Mouse (Mus musculus) embryonic facial prominence, embryonic 11.5 days (tissue): ENCODE measurements around the gene Olfr155. TPM values are rescaled to one million over a fixed set of nuclear protein-coding genes. Genes with fewer than 3 reads are reported as not detected.

ENCODE experiments used
- ATAC-seq: fragments of 200-750 bp; cut with Nextera tagmentation; replicated peaks from 2 replicates; pipeline ENCODE4 v1.8.0; 2017; ENCODE audit warnings: low read depth; ENCODE audit not compliant: insufficient number of reproducible peaks, low FRiP score, low TSS enrichment
- DNase-seq: peaks from one replicate; pipeline ENCODE4 v3.0.0-alpha.2; 2015; ENCODE audit warnings: low spot score
- H3K27ac ChIP-seq: fragments of 300-500 bp; sonication (generic); replicated peaks from 2 replicates; pipeline ENCODE4 v1.5.1; 2014; ENCODE audit warnings: mild to moderate bottlenecking, low read depth, low read length, control low read depth
- H3K27me3 ChIP-seq: fragments of 300-500 bp; sonication (generic); 2 replicates; pipeline ENCODE4 v1.6.1; 2014; ENCODE audit warnings: mild to moderate bottlenecking, low read length, moderate library complexity, mixed read lengths; ENCODE audit not compliant: control insufficient read depth, insufficient read depth
- H3K36me3 ChIP-seq: fragments of 300-500 bp; sonication (generic); replicated peaks from 2 replicates; pipeline ENCODE4 v1.6.1; 2014; ENCODE audit warnings: low read depth, mild to moderate bottlenecking, low read length, moderate library complexity, mixed read lengths; ENCODE audit not compliant: control insufficient read depth, insufficient read depth
- H3K4me1 ChIP-seq: fragments of 300-500 bp; sonication (generic); 2 replicates; pipeline ENCODE4 v1.6.1; 2014; ENCODE audit warnings: low read length, mixed read lengths; ENCODE audit not compliant: control insufficient read depth, insufficient read depth
- H3K4me2 ChIP-seq: fragments of 300-500 bp; sonication (generic); 2 replicates; pipeline ENCODE4 v1.6.1; 2014; ENCODE audit warnings: low read depth, mild to moderate bottlenecking, control low read depth, low read length, moderate library complexity
- H3K4me3 ChIP-seq: fragments of 300-500 bp; sonication (generic); 2 replicates; pipeline ENCODE4 v1.5.1; 2014; ENCODE audit warnings: low read depth, low read length, control low read depth
- H3K9ac ChIP-seq: fragments of 300-500 bp; sonication (generic); replicated peaks from 2 replicates; pipeline ENCODE4 v1.6.1; 2014; ENCODE audit warnings: mild to moderate bottlenecking, control low read depth, low read length
- H3K9me3 ChIP-seq: fragments of 300-500 bp; sonication (generic); replicated peaks from 2 replicates; pipeline ENCODE4 v1.6.1; 2016; ENCODE audit warnings: mild to moderate bottlenecking, low read length, inconsistent platforms, mixed read lengths; ENCODE audit not compliant: control insufficient read depth
- WGBS: fragments of 180-500 bp; shearing (Covaris S2); extraction: QIAGEN DNeasy Blood & Tissue Kit; methylation state at CpG from one replicate; pipeline ENCODE4 v1.1.7; 2014; 5-methylcytosine and 5-hydroxymethylcytosine counted together
- polyA plus RNA-seq: library from polyadenylated mRNA; unstranded; fragments of >200 nt; fragmentation: Nextera tagmentation; extraction: Ambion mirVana; gene quantifications from 2 replicates; pipeline ENCODE4 v1.2.1, GENCODE M21; 2014

Olfr155 gene
- polyA plus RNA-seq, 1 experiment from 2014 or later: not detected

DNA sequence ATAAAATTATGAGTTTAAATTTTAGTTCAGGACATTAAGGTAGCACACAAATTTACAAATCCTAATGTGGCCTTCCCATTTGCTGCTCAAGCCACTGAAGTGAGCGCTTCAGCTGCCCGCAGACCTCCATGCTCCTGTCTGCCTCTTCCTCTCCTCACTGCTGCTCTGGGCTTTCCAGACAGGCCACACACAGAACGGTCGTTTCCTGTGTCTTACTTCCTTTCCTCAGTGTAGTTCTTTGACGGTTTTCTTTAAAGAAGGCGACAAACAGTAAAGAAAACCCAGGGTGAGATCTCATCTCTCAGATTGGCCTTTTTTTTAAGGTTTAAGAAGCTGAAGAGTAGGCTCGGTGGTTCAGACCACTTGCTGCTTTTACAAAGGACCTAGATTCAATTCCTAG, 52.3 kb downstream of the Olfr155 start:
- ATAC-seq (no peak), DNase-seq (no peak)
- Histone ChIP-seq H3K4me1 (no peaks in the 10 kb centered on the region), H3K36me3 (peaks cover 2% of the 10 kb centered on the region), H3K4me2 (no peak overlapping the region), H3K27ac (no peak overlapping the region), H3K9ac (no peak overlapping the region), H3K9me3 (no peaks in the 10 kb centered on the region), H3K27me3 (no peaks in the 10 kb centered on the region), H3K4me3 (no peak overlapping the region)
- WGBS: 76% methylated on average over 7 of the region's 7 CpGs

DNA sequence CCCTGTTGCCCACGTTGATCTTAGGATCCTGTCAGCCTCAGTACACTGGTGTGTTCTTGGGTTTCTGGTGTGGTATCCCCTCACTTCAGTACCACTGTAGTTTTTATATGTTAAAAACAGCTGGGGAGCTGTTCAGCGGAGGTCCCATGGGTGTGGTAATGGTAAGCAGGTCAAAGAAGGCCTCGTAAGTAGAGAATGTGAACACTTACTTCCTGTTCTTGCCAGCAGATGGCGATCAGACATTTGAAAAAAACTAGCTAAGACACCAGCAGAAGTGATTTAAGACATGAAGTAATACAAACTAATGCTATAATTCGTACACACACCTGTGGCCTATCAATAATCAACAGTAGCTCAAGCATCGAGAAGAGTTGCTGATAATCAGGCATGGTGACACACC, 55.1 kb downstream of the Olfr155 start:
- DNase-seq: peak; percentile 72

More for the DNA sequence above, 55.1 kb downstream of the Olfr155 start:
- Histone ChIP-seq H3K36me3 (no peaks in the 10 kb centered on the region; the same call in 1 of the 2 replicates), H3K27ac (no peak overlapping the region), H3K9ac (no peak overlapping the region), H3K4me1 (no peaks in the 10 kb centered on the region), H3K9me3 (no peaks in the 10 kb centered on the region), H3K4me2 (no peak overlapping the region), H3K27me3 (no peaks in the 10 kb centered on the region), H3K4me3 (no peak overlapping the region)
- ATAC-seq: no peak
- WGBS: 32% methylated on average over 6 of the region's 6 CpGs

Other genes with a start within 250 kb of the Olfr155 start
- gene Npr2, start 219.6 kb upstream of the Olfr155 start, polyA plus RNA-seq: 16.6 and 18.2 TPM in 2 replicates
- 1.1 and 1.8 TPM in 2 replicates for gene Spag8, start 198.0 kb upstream of the Olfr155 start, polyA plus RNA-seq
- 76.3 and 84.7 TPM in 2 replicates for gene Hint2, start 195.1 kb upstream of the Olfr155 start, polyA plus RNA-seq
- 2.1 and 3.2 TPM in 2 replicates for gene Tmem8b, start 182.6 kb upstream of the Olfr155 start, polyA plus RNA-seq
- 2.8 and 3.0 TPM in 2 replicates for gene Fam221b, start 182.4 kb upstream of the Olfr155 start, polyA plus RNA-seq
- gene Olfr70, start 150.8 kb upstream of the Olfr155 start, polyA plus RNA-seq: not detected in 2 replicates
- not detected in 2 replicates for gene Olfr71, start 141.3 kb upstream of the Olfr155 start, polyA plus RNA-seq
- gene Hrct1, start 124.4 kb upstream of the Olfr155 start, polyA plus RNA-seq: 0.18 and 0.20 TPM in 2 replicates
- 0.04 and 0.08 TPM in 2 replicates for gene Spaar, start 121.5 kb upstream of the Olfr155 start, polyA plus RNA-seq
- not detected in 2 replicates for gene Olfr159, start 80.6 kb upstream of the Olfr155 start, polyA plus RNA-seq
- gene Olfr156, start 27.7 kb upstream of the Olfr155 start, polyA plus RNA-seq: 0.26 TPM in 1 of 2 replicates, not detected in the other
- gene Olfr157, start 11.4 kb upstream of the Olfr155 start, polyA plus RNA-seq: not detected in 2 replicates
- 21.7 and 24.3 TPM in 2 replicates for gene Reck, start 24.0 kb downstream of the Olfr155 start, polyA plus RNA-seq
- gene Glipr2, start 105.8 kb downstream of the Olfr155 start, polyA plus RNA-seq: 135 and 142 TPM in 2 replicates
- not detected in 2 replicates for gene Ccin, start 131.9 kb downstream of the Olfr155 start, polyA plus RNA-seq
- 272 and 273 TPM in 2 replicates for gene Clta, start 152.9 kb downstream of the Olfr155 start, polyA plus RNA-seq
- gene Gne, start 232.6 kb downstream of the Olfr155 start, polyA plus RNA-seq: 20.3 TPM in 2 replicates